Mouse (Mus musculus) CH12.LX (cell line): ENCODE measurements around the gene Uvrag. TPM values are rescaled to one million over a fixed set of nuclear protein-coding genes. Genes with fewer than 3 reads are reported as not detected.

Experiments
- DNase-seq: peaks from one replicate; pipeline ENCODE4 v3.0.0-alpha.2; 2013; ENCODE audit errors: extremely low read depth
- H3K27ac ChIP-seq: 2 replicates; pipeline ENCODE4 v1.5.1; 2012; ENCODE audit warnings: low read depth, mild to moderate bottlenecking, control low read depth, moderate library complexity; ENCODE audit not compliant: insufficient read depth
- H3K27me3 ChIP-seq: replicated peaks from 2 replicates; pipeline ENCODE3; 2012; ENCODE audit warnings: inconsistent platforms
- H3K36me3 ChIP-seq, 2 experiments: replicated peaks in 1 of 2; 2 replicates each; pipeline versions ENCODE3 to v1.6.1; 2012; ENCODE audit warnings: inconsistent platforms in 1 of 2, low read length in 1 of 2, mild to moderate bottlenecking in 1 of 2, mixed read lengths in 1 of 2, moderate library complexity in 1 of 2; ENCODE audit not compliant: control insufficient read depth in 1 of 2, insufficient read depth in 1 of 2
- H3K4me1 ChIP-seq, 2 experiments: 2 replicates each; pipeline ENCODE4 v1.6.1; 2012; ENCODE audit warnings: inconsistent platforms in 1 of 2, moderate library complexity in 1 of 2; ENCODE audit not compliant: insufficient read depth in 2 of 2, control insufficient read depth in 1 of 2
- H3K4me2 ChIP-seq: 2 replicates; pipeline ENCODE4 v1.6.1; 2012; ENCODE audit warnings: low read depth, mild to moderate bottlenecking, control low read depth; ENCODE audit not compliant: poor library complexity, insufficient read depth, severe bottlenecking
- H3K4me3 ChIP-seq, 3 experiments: fragments of 150-350 bp in 1 of 3; sonication (generic) in 1 of 3; replicated peaks in 1 of 3; 2 replicates each; pipeline versions ENCODE3 to v1.5.1; 2011 to 2012; ENCODE audit warnings: low read depth in 2 of 3, low read length in 2 of 3, mild to moderate bottlenecking in 2 of 3, moderate library complexity in 2 of 3, control low read depth in 1 of 3, improper control_type of control experiment in 1 of 3, inconsistent platforms in 1 of 3, mixed read lengths in 1 of 3; ENCODE audit not compliant: poor library complexity in 1 of 3
- H3K79me2 ChIP-seq: replicated peaks from 2 replicates; pipeline ENCODE4 v1.6.1; 2012; ENCODE audit warnings: mild to moderate bottlenecking, moderate library complexity; ENCODE audit not compliant: control insufficient read depth, poor library complexity, insufficient read depth, severe bottlenecking; ENCODE audit errors: extremely low read depth
- H3K9ac ChIP-seq: 2 replicates; pipeline ENCODE4 v1.6.1; 2012; ENCODE audit warnings: low read depth, mild to moderate bottlenecking, control low read depth, moderate library complexity; ENCODE audit not compliant: insufficient read depth
- H3K9me3 ChIP-seq: replicated peaks from 2 replicates; pipeline ENCODE3; 2012; ENCODE audit warnings: low read length, inconsistent platforms, mixed read lengths
- BHLHE40 ChIP-seq: IDR thresholded peaks from 2 replicates; pipeline ENCODE4 v1.6.1; 2011; ENCODE audit warnings: mild to moderate bottlenecking, low read depth, low read length, improper control_type of control experiment
- CHD1 ChIP-seq: IDR thresholded peaks from 2 replicates; pipeline ENCODE4 v1.6.1; 2012; ENCODE audit warnings: low read depth, low read length, improper control_type of control experiment, inconsistent platforms
- CTCF ChIP-seq, 2 experiments: IDR thresholded peaks in 1 of 2; conservative IDR thresholded peaks in 1 of 2; 2 replicates each; pipeline ENCODE4 v1.5.1; 2011 to 2012; ENCODE audit warnings: low read depth in 2 of 2, low read length in 2 of 2, improper control_type of control experiment in 1 of 2, inconsistent platforms in 1 of 2, mild to moderate bottlenecking in 1 of 2, moderate library complexity in 1 of 2
- E2F4 ChIP-seq: IDR thresholded peaks from 2 replicates; pipeline ENCODE4 v1.6.1; 2011; ENCODE audit warnings: low read depth, low read length, improper control_type of control experiment; ENCODE audit not compliant: insufficient replicate concordance
- ELF1 ChIP-seq: IDR thresholded peaks from 2 replicates; pipeline ENCODE4 v1.6.1; 2014; ENCODE audit warnings: low read depth, mild to moderate bottlenecking, inconsistent platforms, low read length, improper control_type of control experiment
- EP300 ChIP-seq: IDR thresholded peaks from 2 replicates; pipeline ENCODE4 v1.6.1; 2011; ENCODE audit warnings: low read length, improper control_type of control experiment
- GABPA ChIP-seq: IDR thresholded peaks from 2 replicates; pipeline ENCODE4 v1.6.1; 2012; ENCODE audit warnings: low read depth, low read length, improper control_type of control experiment, inconsistent platforms; ENCODE audit not compliant: insufficient replicate concordance
- JUN ChIP-seq: IDR thresholded peaks from 2 replicates; pipeline ENCODE4 v1.6.1; 2011; ENCODE audit warnings: low read depth, mild to moderate bottlenecking, low read length, improper control_type of control experiment, moderate library complexity; ENCODE audit not compliant: insufficient read depth
- JUND ChIP-seq: conservative IDR thresholded peaks from 2 replicates; pipeline ENCODE4 v1.6.1; 2011; ENCODE audit warnings: low read depth, low read length, improper control_type of control experiment
- KAT2A ChIP-seq: IDR thresholded peaks from 2 replicates; pipeline ENCODE4 v1.6.1; 2012; ENCODE audit warnings: low read length, improper control_type of control experiment, inconsistent platforms; ENCODE audit not compliant: insufficient replicate concordance
- MAX ChIP-seq: IDR thresholded peaks from 2 replicates; pipeline ENCODE4 v1.6.1; 2011; ENCODE audit warnings: low read length, improper control_type of control experiment
- MEF2A ChIP-seq: IDR thresholded peaks from 2 replicates; pipeline ENCODE4 v1.6.1; 2014; ENCODE audit warnings: low read depth, mild to moderate bottlenecking, inconsistent platforms, low read length, improper control_type of control experiment, borderline replicate concordance
- MXI1 ChIP-seq: IDR thresholded peaks from 2 replicates; pipeline ENCODE4 v1.6.1; 2011; ENCODE audit warnings: mild to moderate bottlenecking, low read depth, low read length, improper control_type of control experiment
- NELFE ChIP-seq: IDR thresholded peaks from 2 replicates; pipeline ENCODE4 v1.6.1; 2011; ENCODE audit warnings: low read depth, low read length, improper control_type of control experiment
- NRF1 ChIP-seq: IDR thresholded peaks from 2 replicates; pipeline ENCODE4 v1.6.1; 2014; ENCODE audit warnings: low read depth, mild to moderate bottlenecking, inconsistent platforms, low read length, improper control_type of control experiment, moderate library complexity
- PAX5 ChIP-seq: IDR thresholded peaks from 2 replicates; pipeline ENCODE4 v1.6.1; 2012; ENCODE audit warnings: low read length, inconsistent platforms, mixed read lengths
- POLR2AphosphoS2 ChIP-seq: IDR thresholded peaks from 2 replicates; pipeline ENCODE4 v1.6.1; 2011; ENCODE audit warnings: low read depth, low read length, improper control_type of control experiment
- SMC3 ChIP-seq: IDR thresholded peaks from 2 replicates; pipeline ENCODE4 v1.6.1; 2011; ENCODE audit warnings: low read depth, low read length, improper control_type of control experiment
- TBP ChIP-seq: conservative IDR thresholded peaks from 2 replicates; pipeline ENCODE4 v1.6.1; 2011; ENCODE audit warnings: low read depth, low read length, improper control_type of control experiment
- UBTF ChIP-seq: IDR thresholded peaks from 2 replicates; pipeline ENCODE4 v1.6.1; 2012; ENCODE audit warnings: low read depth, mild to moderate bottlenecking, inconsistent platforms, low read length, improper control_type of control experiment, moderate library complexity
- USF2 ChIP-seq: conservative IDR thresholded peaks from 2 replicates; pipeline ENCODE4 v1.6.1; 2011; ENCODE audit warnings: low read depth, low read length, improper control_type of control experiment
- dilution Hi-C: fragments of 300-500 bp; cut with MboI; formaldehyde crosslinking; loops from 2 replicates; pipeline ENCODE4 v1.14.3; 2020; ENCODE audit warnings: low sequenced_read_pairs; ENCODE audit not compliant: extremely low pct_unique_long_range_greater_than_20kb, extremely low pct_ligation_motif_present
- in situ Hi-C: fragments of 300-500 bp; cut with MboI; formaldehyde crosslinking; loops from 3 replicates; pipeline ENCODE4 v1.14.3; 2019; ENCODE audit warnings: low sequenced_read_pairs, low pct_ligation_motif_present, low pct_unique_long_range_greater_than_20kb, mixed read lengths
- polyA plus RNA-seq: library from polyadenylated mRNA; unstranded; fragments of >175 nt; gene quantifications from 2 replicates; pipeline ENCODE4 v1.2.1, GENCODE M21; 2012; ENCODE audit warnings: low read depth; ENCODE audit not compliant: insufficient read length
- total RNA-seq, 2 experiments: library from RNA; depleted of rRNA; stranded (reverse); fragments of 300-350 nt in 1 of 2; fragments of >200 nt in 1 of 2; gene quantifications; 2 replicates each; pipeline ENCODE4 v1.2.3; 2012 to 2014

Uvrag gene
- total and polyA plus RNA-seq, 3 experiments: 20.6 to 47.4 (median 37.5) TPM

DNA sequence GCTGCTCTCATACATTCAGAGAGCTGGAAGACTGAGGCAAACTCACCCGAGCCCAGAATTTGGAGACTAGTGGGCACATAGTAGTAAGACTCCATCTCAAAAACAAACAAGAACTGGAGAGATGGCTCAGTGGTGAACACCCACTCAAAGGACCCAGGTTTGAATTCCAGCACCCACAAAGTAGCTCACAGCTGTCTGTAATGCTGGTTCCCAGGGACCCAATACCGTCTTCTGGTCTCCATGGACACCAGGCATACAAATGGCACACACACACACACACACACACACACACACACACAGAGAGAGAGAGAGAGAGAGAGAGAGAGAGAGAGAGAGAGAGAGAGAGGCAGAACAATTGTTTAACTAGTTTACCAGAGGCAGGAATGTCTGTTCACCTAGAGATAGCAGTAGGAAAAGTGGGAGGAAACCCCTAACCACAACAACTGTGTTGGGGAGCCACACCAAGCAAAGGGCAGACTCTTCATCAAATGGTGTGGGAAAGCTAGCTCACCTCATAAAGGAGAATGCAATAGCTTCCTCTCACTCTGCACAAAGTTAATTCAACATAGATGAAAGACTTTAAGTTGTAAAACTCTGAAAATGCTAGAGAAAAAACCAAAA, 123.6 kb downstream of the Uvrag start:
- no peaks in the 10 kb centered on the region for H3K27me3 ChIP-seq
- H3K36me3 ChIP-seq: peaks cover 7 to 70% of the 10 kb centered on the region in 2 experiments
- in situ Hi-C loops: no loop called here
- DNase-seq: no peak
- no peak for TF ChIP-seq JUND
- TF ChIP-seq EP300: no peak
- no peak for TF ChIP-seq KAT2A
- no peak for TF ChIP-seq JUN
- TF ChIP-seq TBP: no peak
- no peak for TF ChIP-seq MAX
- TF ChIP-seq PAX5: no peak
- TF ChIP-seq USF2: no peak
- no peak for TF ChIP-seq MXI1
- TF ChIP-seq BHLHE40: no peak
- no peak overlapping the region for H3K4me2 ChIP-seq
- no peaks in the 10 kb centered on the region for H3K79me2 ChIP-seq
- no peak overlapping the region for H3K9ac ChIP-seq
- no peak overlapping the region for H3K4me3 ChIP-seq
- no peak overlapping the region for H3K27ac ChIP-seq
- H3K9me3 ChIP-seq: no peaks in the 10 kb centered on the region
- H3K4me1 ChIP-seq: peaks cover 2 to 25% of the 10 kb centered on the region in 2 experiments; a peak in 2 of 4 replicates
- dilution Hi-C loops: no loop called here

DNA sequence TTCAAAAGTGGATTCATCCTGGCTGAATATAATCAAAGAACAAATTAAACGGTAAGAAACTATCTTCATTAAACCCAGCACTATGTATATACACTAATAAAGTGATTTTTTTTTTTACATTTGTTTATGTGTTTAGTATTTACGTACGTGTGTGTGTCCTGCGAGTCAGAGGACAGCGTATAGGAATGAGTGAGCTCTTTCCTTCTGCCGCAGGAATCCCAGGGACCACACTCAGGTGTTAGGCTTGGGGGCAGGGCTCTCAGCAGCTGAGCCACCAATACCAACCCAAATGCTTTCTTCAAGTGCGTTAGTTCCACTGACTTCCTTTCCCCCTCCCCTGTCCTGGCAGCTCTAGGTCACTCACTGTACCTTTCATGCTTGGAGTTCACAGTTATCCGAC, 125.0 kb downstream of the Uvrag start:
- no peak for TF ChIP-seq ELF1
- TF ChIP-seq NELFE: no peak
- no peak for TF ChIP-seq NRF1
- TF ChIP-seq EP300: no peak
- TF ChIP-seq MEF2A: no peak
- TF ChIP-seq CTCF (conservative IDR thresholded peaks at IDR 0.05 in 1 of 2, IDR thresholded peaks at IDR 0.05 in 1 of 2; ENCODE audit: low read depth in 2 of 2, low read length in 2 of 2): no peak
- no peak for TF ChIP-seq SMC3
- TF ChIP-seq BHLHE40: no peak
- TF ChIP-seq CHD1: no peak
- TF ChIP-seq E2F4: no peak
- no peak for TF ChIP-seq UBTF
- TF ChIP-seq GABPA: no peak
- TF ChIP-seq KAT2A: no peak
- TF ChIP-seq POLR2AphosphoS2: no peak
- no peak for TF ChIP-seq MAX

More for the DNA sequence above, 125.0 kb downstream of the Uvrag start:
- Histone ChIP-seq H3K9ac (no peak overlapping the region), H3K4me3 (no peak overlapping the region), H3K79me2 (no peaks in the 10 kb centered on the region), H3K4me1 (peaks cover 0 to 11% of the 10 kb centered on the region in 2 experiments; a peak in 2 of 4 replicates), H3K36me3 (peaks cover 7 to 66% of the 10 kb centered on the region in 2 experiments), H3K27me3 (no peaks in the 10 kb centered on the region), H3K4me2 (no peak overlapping the region), H3K9me3 (no peaks in the 10 kb centered on the region), H3K27ac (no peak overlapping the region)
- in situ Hi-C loops (no loop called here), dilution Hi-C loops (no loop called here)
- DNase-seq: no peak
